Mouse (Mus musculus): ENCODE results near the gene LTO1. TPM values are rescaled to one million over a fixed set of nuclear protein-coding genes. Genes with fewer than 3 reads are reported as not detected.

The LTO1 gene
- total RNA-seq, 2 experiments from 2014 or later: 20.2 to 25.2 TPM

- intact Hi-C loops (cut with DNase I): loop anchor here (1.0 to 5.0 kb wide), 5 partner anchors 95 to 306 kb away; no protein-coding TSS in a partner anchor
- peak; percentile 89 to 91 for DNase-seq (ENCODE audit: low spot score in 2 of 2)
Observed at GRCm38 (mm10) chr7:144937490-144937889, 22.6 kb downstream of the LTO1 start.

- intact Hi-C loops (cut with DNase I): loop anchor here (1.0 to 5.0 kb wide), 5 partner anchors 94 to 305 kb away; no protein-coding TSS in a partner anchor
- DNase-seq (ENCODE audit: low spot score in 2 of 2): no peak
Observed at GRCm38 (mm10) chr7:144937899-144938517, 23.1 kb downstream of the LTO1 start.

- intact Hi-C loops (cut with DNase I): loop anchor here (5.0 kb wide), 4 partner anchors 93 to 258 kb away; no protein-coding TSS in a partner anchor
- no peak for DNase-seq (ENCODE audit: low spot score in 2 of 2)
Observed at GRCm38 (mm10) chr7:144938661-144939343, 23.9 kb downstream of the LTO1 start.

GRCm38 (mm10) chr7:144939344-144940002 lies 24.6 kb downstream of the LTO1 start, which contains the start of gene Ccnd1:
TSS of gene Ccnd1 (minus strand) at chr7:144939925.
- intact Hi-C loops (cut with DNase I): loop anchor here (5.0 kb wide), 4 partner anchors 93 to 258 kb away; no protein-coding TSS in a partner anchor
- peak; percentile 64 to 70 for DNase-seq (ENCODE audit: low spot score in 2 of 2)

GRCm38 (mm10) chr7:144940003-144940571 lies 25.2 kb downstream of the LTO1 start:
- no peak for DNase-seq (ENCODE audit: low spot score in 2 of 2)
- intact Hi-C loops (cut with DNase I): no loop called here

GRCm38 (mm10) chr7:144940585-144940984 lies 25.7 kb downstream of the LTO1 start:
- intact Hi-C loops (cut with DNase I): no loop called here
- DNase-seq (ENCODE audit: low spot score in 2 of 2): no peak

GRCm38 (mm10) chr7:144941242-144941831 lies 26.4 kb downstream of the LTO1 start:
- intact Hi-C loops (cut with DNase I): no loop called here

GRCm38 (mm10) chr7:144942071-144942743 lies 27.3 kb downstream of the LTO1 start:
- DNase-seq (ENCODE audit: low spot score in 2 of 2): no peak
- intact Hi-C loops (cut with DNase I): no loop called here

More at GRCm38 (mm10) chr7:144941242-144941831, 26.4 kb downstream of the LTO1 start:
- peak; percentile 81 to 87 for DNase-seq (ENCODE audit: low spot score in 2 of 2)

GRCm38 (mm10) chr7:144942744-144943135 lies 27.8 kb downstream of the LTO1 start:
- no peak for DNase-seq (ENCODE audit: low spot score in 2 of 2)
- intact Hi-C loops (cut with DNase I): no loop called here

- peak; percentile 64 to 74 for DNase-seq (ENCODE audit: low spot score in 2 of 2)
- intact Hi-C loops (cut with DNase I): no loop called here
Observed at GRCm38 (mm10) chr7:144943254-144943653, 28.4 kb downstream of the LTO1 start.

- intact Hi-C loops (cut with DNase I): no loop called here
- no peak for DNase-seq (ENCODE audit: low spot score in 2 of 2)
Observed at GRCm38 (mm10) chr7:144958509-144959395, 43.9 kb downstream of the LTO1 start.

GRCm38 (mm10) chr7:144963911-144964310 lies 49.0 kb downstream of the LTO1 start:
- no peak for DNase-seq (ENCODE audit: low spot score in 2 of 2)
- intact Hi-C loops (cut with DNase I): no loop called here

GRCm38 (mm10) chr7:144964316-144964715 lies 49.4 kb downstream of the LTO1 start:
- intact Hi-C loops (cut with DNase I): no loop called here
- DNase-seq (ENCODE audit: low spot score in 2 of 2): no peak

- DNase-seq (ENCODE audit: low spot score in 2 of 2): no peak
- intact Hi-C loops (cut with DNase I): no loop called here
Observed at GRCm38 (mm10) chr7:144965893-144966292, 51.0 kb downstream of the LTO1 start.

- peak in 1 of 2 experiments; percentile 8 for DNase-seq (ENCODE audit: low spot score in 2 of 2)
- intact Hi-C loops (cut with DNase I): no loop called here
Observed at GRCm38 (mm10) chr7:144970997-144971768, 56.3 kb downstream of the LTO1 start.

GRCm38 (mm10) chr7:144971769-144972168 lies 56.9 kb downstream of the LTO1 start:
- intact Hi-C loops (cut with DNase I): no loop called here
- DNase-seq (ENCODE audit: low spot score in 2 of 2): no peak

GRCm38 (mm10) chr7:144973461-144973860 lies 58.6 kb downstream of the LTO1 start:
- intact Hi-C loops (cut with DNase I): no loop called here
- DNase-seq (ENCODE audit: low spot score in 2 of 2): no peak
